Mouse (Mus musculus): ENCODE measurements around the gene Fam122a.

- TF ChIP-seq GATA1 (IDR thresholded peaks at IDR 0.05; ENCODE audit: borderline replicate concordance, low read length) (no peak), CTCF (IDR thresholded peaks at IDR 0.05; ENCODE audit: low read depth, low read length) (no peak), POLR2AphosphoS5 (IDR thresholded peaks at IDR 0.05; ENCODE audit: insufficient replicate concordance, low read depth, low read length) (no peak), GATA2 (IDR thresholded peaks at IDR 0.05; ENCODE audit: borderline replicate concordance, low read depth, low read length) (no peak), TAL1 (conservative IDR thresholded peaks at IDR 0.05; ENCODE audit: low read depth, low read length) (no peak)
Measured at GRCm38 (mm10) chr19:24475281-24475680, 1.9 kb downstream of the Fam122a start.
